Mouse (Mus musculus) c-Kit-positive CD71-negative TER-119-negative erythroid progenitor cells, embryonic 14.5 days (primary cell): Measurements from ENCODE around the gene 2810004N23Rik.

Experiments
- DNase-seq: peaks from one replicate; pipeline ENCODE4 v3.0.0-alpha.2; 2013; ENCODE audit warnings: low read depth

2810004N23Rik gene

GRCm38 (mm10) chr8:124862321-124863162, at the start of gene 2810004N23Rik, which contains the start of gene Gnpat:
2810004N23Rik (minus strand) TSS chr8:124863120.
Gnpat (plus strand) TSS chr8:124863033.
- DNase-seq, result peak; percentile 86

DNA sequence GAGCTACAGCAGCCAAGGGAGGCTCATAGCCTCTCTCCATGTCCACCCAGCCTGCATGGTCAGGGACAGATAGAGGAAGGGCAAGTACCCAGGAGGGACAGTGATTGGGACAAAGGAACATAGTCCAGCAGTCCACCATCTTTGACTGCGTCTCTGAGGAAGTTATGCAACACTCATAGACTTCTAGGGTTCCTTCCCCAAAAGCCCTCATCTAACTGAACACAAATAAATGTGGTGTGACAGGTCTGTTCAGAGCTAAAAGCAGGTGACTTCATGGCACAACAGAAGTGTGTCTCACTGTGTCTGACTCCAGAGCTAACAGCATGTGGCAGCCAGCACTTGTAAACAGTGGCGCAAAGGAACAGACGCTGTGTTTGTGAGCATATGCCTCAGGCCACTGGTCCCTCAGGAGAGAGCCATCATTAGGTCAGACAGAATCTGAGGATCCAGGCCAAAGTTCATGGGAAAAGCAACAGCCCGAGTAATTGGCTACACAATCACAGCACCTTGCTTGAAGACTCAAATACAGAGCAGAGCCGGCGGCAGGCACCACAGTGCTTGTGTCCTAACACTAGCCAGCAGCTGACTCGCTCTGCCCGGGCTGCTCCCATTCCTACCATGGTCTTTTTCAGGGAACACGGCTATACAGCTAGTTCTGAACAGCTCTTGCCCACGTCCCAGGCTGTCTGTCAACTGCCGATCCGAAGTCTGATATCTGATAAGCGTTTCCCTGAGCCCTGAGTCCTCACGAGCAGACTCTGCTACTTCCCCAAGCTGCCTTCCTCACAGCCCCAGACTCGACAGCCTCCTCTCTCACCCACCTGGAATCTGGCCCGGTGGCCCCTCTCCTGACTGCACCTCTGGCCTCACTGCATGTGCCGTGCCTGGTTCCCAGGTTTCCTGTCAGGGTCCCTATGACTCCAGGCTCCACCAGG, 49.3 kb upstream of the 2810004N23Rik start:
- no peak for DNase-seq

- DNase-seq, result no peak
These were observed 47.4 kb upstream of the 2810004N23Rik start for GRCm38 (mm10) chr8:124910349-124910748.

DNA sequence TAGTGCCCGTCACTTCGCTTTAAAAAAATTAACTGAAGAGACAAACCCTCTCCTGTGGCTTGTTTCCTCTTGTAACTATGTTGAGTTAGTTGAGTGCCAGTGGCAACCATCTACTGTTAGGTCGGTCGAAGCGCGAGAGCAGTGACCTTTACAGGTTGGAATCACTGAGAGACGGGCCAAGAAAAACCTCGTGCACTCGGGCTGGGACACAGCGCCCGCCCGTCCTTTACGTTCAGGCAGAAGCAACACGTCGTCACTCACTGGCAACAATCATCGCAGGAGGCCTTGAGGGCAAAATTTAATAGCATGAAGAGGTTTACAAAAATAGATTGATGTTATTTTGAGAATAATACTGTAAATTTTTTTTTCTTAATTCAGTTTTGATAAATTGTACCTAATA, 47.0 kb upstream of the 2810004N23Rik start:
- DNase-seq, result no peak

GRCm38 (mm10) chr8:124905482-124905881, 42.6 kb upstream of the 2810004N23Rik start:
- DNase-seq, result no peak

GRCm38 (mm10) chr8:124903198-124903597, 40.3 kb upstream of the 2810004N23Rik start:
- DNase-seq, result no peak

GRCm38 (mm10) chr8:124898251-124898905, 35.5 kb upstream of the 2810004N23Rik start:
- no peak for DNase-seq

DNA sequence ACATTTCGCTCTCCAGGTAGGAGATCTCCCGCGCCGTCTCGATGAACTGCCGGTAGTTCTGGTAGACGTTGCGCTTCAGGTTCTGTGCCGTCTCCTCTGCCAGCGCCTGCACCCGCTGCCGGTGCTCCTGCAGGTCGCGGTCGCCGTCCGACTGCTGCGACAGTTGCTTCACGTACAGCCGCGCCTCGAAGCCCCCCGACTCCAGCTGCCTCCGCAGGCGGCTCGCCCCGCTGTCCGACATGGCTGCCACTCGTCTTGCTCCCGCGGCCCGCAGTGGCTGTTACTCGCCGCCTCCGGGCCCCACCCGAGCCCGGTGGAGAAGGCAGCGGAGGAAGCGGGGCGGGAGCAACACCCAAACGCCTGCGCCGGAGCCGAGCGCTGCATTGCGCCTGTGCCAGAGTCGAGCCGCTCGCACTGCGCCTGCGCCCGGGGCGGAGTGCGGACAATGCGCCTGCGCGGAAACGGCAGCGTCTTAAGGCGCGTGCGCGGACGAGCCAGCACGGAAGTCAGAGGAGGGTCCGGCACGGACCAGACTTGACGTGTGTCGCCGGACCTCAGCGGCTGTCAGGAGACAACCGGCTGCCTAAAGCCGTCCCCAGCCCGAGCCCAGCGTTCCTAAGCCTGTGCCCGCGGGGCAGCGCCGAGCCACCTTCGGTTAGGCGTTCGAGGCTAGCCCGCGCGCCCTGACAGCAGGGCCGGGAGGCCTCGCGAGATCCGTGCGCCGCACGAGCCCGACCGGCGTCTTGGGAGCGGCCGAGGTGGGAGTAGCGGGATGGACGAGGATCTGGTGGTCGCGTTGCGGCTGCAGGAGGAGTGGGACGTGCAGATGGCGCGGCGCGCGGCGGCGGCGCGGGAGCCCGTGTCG, 34.7 kb upstream of the 2810004N23Rik start, which contains the start of the genes Exoc8 and Sprtn:
Gene Exoc8, minus strand, starts transcription at position 320 of the 865 bp plus-strand sequence.
Gene Sprtn, plus strand, starts transcription at position 501 of the 865 bp plus-strand sequence.
- peak; percentile 90 for DNase-seq

DNA sequence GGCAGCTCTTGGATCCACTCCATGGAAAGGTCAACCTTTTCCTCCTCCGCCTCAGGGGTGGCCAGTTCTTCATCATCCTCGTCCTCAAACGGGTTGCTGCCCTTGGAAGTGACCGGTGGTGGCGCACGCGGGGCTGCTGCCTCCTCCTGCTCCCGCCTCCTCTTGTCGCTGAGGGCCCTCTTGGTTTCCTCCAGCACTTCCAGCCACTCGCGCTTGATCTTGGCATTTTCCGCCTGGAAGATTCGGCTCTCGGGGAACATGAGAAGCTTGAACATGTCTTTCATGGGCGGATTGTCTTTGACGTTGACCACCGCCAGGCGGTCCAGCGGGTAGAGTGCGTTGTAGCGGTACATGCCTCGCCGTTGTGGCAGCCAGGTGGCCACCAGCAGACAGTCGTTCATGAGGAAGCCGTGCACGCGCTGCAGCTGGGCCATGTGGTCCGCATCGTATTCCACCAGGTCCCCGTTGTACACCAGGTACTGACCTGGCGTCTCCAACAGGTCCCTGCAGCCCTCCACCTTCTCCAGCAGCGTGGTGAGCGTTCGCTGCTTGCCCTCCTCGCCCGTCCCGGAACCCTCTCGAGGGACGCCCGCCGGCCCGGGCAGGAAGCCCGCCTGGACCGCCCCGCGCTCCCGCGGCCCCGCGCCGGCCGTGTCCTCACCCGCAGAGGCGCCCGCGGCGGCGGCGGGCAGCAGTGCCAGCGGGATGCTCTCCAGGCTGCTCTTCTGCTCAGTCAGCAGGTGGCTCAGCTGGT, 33.9 kb upstream of the 2810004N23Rik start:
- DNase-seq, result peak; percentile 30

DNA sequence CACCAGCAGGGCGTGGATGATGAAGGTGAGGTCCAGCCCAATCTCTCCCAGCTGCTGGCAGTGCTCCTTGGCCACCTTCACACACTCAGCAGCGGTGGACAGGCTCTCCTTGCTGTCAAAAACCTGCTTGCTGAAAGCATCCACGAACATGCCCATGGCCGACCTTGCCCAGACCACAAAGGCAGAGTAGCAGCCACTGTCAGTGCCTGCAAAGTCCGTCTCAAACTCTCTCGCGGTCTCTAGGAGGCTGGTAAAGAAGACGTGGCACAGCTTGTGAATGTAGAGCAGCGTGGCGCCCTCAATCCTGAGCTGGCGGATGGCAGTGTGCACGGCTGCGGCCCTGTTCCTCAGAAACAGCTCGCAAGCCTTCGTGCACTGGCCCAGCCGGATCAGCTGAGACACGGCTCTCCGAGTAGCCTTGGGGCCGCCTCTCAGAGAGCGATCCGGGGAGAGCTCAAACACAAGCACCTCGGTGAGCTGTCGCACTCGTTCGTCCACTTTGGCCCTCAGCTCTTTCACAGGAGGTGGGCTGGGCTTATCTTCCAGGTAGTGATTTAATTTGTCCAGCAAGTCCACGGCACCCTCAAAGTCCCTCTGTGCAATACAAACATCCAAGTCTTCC, 33.2 kb upstream of the 2810004N23Rik start:
- DNase-seq, result no peak

GRCm38 (mm10) chr8:124892596-124892995, 29.7 kb upstream of the 2810004N23Rik start:
- no peak for DNase-seq

DNA sequence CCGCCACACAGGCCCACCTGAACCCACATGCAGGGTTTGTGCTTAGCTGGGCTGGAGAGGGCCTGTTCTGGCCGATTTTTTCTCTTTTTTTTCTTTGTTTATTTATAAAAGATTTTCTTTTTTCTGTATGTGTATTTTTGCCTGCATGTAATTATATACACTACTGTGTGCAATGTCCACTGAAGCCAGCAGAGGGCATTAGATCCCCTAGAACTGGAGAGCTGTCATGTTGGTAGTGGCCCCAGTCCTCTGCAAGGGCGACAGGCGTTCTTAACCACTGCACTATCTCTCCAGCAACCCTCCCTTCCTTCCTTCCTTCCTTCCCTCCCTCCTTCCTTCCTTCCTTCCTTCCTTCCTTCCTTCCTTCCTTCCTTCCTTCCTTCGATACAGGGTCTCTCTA, 25.5 kb upstream of the 2810004N23Rik start:
- no peak for DNase-seq

- no peak for DNase-seq
These were observed 16.1 kb upstream of the 2810004N23Rik start for GRCm38 (mm10) chr8:124878946-124879526.

- DNase-seq, result no peak
These were observed 15.2 kb upstream of the 2810004N23Rik start for GRCm38 (mm10) chr8:124878141-124878540.

- no peak for DNase-seq
These were observed 9.8 kb upstream of the 2810004N23Rik start for GRCm38 (mm10) chr8:124872690-124873089.

DNA sequence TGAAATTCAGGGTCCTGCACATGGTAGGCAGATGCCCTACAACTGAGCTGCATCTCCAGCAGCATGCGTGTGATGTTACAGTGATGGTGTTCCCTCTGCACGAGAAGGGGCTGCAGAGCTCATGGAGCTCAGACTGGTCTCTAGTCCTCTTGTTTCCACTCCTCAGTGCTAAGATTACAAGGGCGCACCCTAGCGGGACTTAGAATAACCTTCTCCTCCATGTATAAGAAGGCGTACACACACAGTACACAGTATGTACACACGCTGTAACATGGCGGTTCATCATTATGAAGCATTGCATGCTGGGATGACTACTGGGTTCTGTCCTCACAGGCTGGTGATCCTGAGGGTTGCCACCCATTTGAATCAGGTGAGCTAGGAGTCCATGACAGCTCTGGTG, 9.2 kb upstream of the 2810004N23Rik start:
- DNase-seq, result no peak

- no peak for DNase-seq
These were observed 8.6 kb upstream of the 2810004N23Rik start for GRCm38 (mm10) chr8:124871474-124871873.

DNA sequence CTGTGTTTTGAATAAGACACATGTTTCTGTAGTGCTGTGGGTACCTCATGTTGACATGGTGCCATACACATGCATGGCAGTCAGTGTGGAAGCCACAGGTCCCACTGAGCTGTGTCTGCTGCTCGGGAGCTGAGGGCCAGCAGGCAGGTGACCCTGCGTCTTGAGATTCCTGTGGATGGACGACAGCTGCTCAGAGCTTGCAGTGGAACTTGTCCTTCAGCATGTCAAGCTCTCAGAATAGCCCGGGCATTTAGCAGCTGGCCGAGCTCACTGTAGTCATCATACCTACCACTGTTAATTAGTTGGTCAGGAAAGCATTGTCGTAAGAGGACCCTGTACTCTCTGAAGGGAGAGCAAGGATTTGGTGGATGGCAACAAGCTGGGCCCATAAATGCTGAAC, 6.8 kb upstream of the 2810004N23Rik start:
- no peak for DNase-seq

DNA sequence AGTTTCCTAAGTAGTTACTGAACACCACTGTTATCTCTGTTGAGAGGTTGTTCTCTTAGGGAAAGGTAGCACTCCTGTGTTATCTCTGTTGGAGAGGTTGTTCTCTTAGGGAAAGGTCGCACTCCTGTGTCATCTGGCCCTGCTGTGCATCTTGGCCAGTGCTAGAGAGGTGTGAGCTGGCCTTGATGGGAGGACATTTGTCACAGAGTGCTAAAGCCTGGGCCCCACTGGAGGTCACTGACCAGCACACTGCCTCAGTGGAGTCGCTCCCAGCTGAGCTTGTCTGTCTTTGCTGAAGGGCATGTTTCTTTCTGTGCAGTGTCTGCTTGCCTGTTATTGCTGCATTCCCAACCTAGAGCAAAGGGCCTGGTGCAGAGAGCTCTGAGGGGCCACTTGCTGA, 4.2 kb upstream of the 2810004N23Rik start:
- DNase-seq, result no peak
